23 mouse cellular contexts compared by ENCODE assay signal in the genomic region with DNA sequence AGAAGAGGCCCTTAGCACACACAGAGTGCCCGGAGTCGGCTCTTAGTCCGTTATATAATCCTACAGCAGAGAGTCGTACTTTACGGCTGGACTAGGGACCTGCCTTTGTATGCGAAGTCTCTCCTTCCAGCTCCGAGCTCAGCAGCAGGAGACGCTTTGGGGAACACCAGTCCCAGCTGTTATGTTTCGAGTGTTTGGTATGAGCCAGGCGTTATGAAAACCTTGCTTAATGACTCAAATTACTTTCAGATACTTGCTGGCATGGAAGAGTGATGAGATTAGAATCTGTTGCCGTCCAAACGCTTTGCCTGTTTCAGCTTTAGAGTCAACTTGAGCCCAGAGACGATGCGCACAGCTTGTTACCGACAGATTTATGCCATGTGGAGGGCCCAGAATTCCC.
DNase-seq lines count a peak whose midpoint lies in the region; ATAC-seq lines count a peak whose summit lies in the region.
"Had no signal": no experiment of that assay in that cellular context is flagged by ENCODE, and none has a peak within 500 bp of the region (broad histone marks: within the 10 kb centered on the region; RNA-seq: fewer than 3 reads in every experiment).

No protein-coding gene starts in this region.

- H3K4me2 ChIP-seq in embryonic facial prominence, embryonic 11.5 days (ENCODE audit: low read depth, low read length), result no peak overlapping the region
- no peak overlapping the region for H3K4me2 ChIP-seq in embryonic facial prominence, embryonic 14.5 days (ENCODE audit: low read depth, low read length)
- H3K4me2 ChIP-seq in midbrain, embryonic 16.5 days (ENCODE audit: low read length), result no peak overlapping the region
- H3K4me2 ChIP-seq: embryonic facial prominence, embryonic 15.5 days; forebrain, embryonic 15.5 days; heart, embryonic 15.5 days; hindbrain, embryonic 13.5 days had no signal

- no peaks in the 10 kb centered on the region for H3K36me3 ChIP-seq in embryonic facial prominence, embryonic 11.5 days (replicated peaks; ENCODE audit: control insufficient read depth, insufficient read depth, low read depth, low read length)
- H3K36me3 ChIP-seq in embryonic facial prominence, embryonic 14.5 days (ENCODE audit: control insufficient read depth, insufficient read depth, low read length), result no peaks in the 10 kb centered on the region
- H3K36me3 ChIP-seq in midbrain, embryonic 16.5 days (ENCODE audit: control insufficient read depth, insufficient read depth, low read length), result no peaks in the 10 kb centered on the region
- H3K36me3 ChIP-seq: embryonic facial prominence, embryonic 15.5 days; forebrain, embryonic 10.5 days; forebrain, embryonic 15.5 days; heart, embryonic 10.5 days; heart, embryonic 15.5 days; hindbrain, embryonic 13.5 days had no signal

- peak; percentile 2 for DNase-seq in kidney, adult 9 months
- no peak for DNase-seq in kidney, adult 11 months
- peak; percentile 33 for DNase-seq in embryonic facial prominence, embryonic 11.5 days (ENCODE audit: low spot score)
- peak; percentile 83 for DNase-seq in embryonic facial prominence, embryonic 14.5 days (ENCODE audit: low spot score)
- peak; percentile 58 for DNase-seq in skeletal muscle tissue, adult 2 months (ENCODE audit: low read depth, low spot score)
- DNase-seq in left cerebral cortex, adult 9 months (ENCODE audit: low spot score in 2 of 2), result no peak
- DNase-seq: adrenal gland, postnatal 14 days; cerebellum, adult 2 months; cerebellum, postnatal 10 days; gastrocnemius, postnatal 36 days; heart, adult 11 months; heart, postnatal 14 days had no signal

- 45% methylated on average over 15 of the region's 15 CpGs for WGBS in embryonic facial prominence, embryonic 11.5 days
- WGBS in embryonic facial prominence, embryonic 14.5 days, result 26% methylated on average over 15 of the region's 15 CpGs
- 71% methylated on average over 15 of the region's 15 CpGs for WGBS in midbrain, embryonic 16.5 days

- H3K9me3 ChIP-seq in embryonic facial prominence, embryonic 11.5 days (replicated peaks; ENCODE audit: control insufficient read depth, low read length), result no peaks in the 10 kb centered on the region
- no peaks in the 10 kb centered on the region for H3K9me3 ChIP-seq in embryonic facial prominence, embryonic 14.5 days (ENCODE audit: control insufficient read depth, low read length)
- no peaks in the 10 kb centered on the region for H3K9me3 ChIP-seq in midbrain, embryonic 16.5 days (replicated peaks; ENCODE audit: control insufficient read depth, low read length, poor library complexity, severe bottlenecking)
- H3K9me3 ChIP-seq: embryonic facial prominence, embryonic 15.5 days; forebrain, embryonic 10.5 days; forebrain, embryonic 15.5 days; heart, embryonic 10.5 days; heart, embryonic 15.5 days; hindbrain, embryonic 13.5 days had no signal

- no peak for ATAC-seq in embryonic facial prominence, embryonic 11.5 days (replicated peaks; ENCODE audit: insufficient number of reproducible peaks, low FRiP score, low TSS enrichment, low read depth)
- no peak for ATAC-seq in embryonic facial prominence, embryonic 14.5 days (ENCODE audit: low read depth)
- ATAC-seq in midbrain, embryonic 16.5 days, result no peak
- ATAC-seq: activated CD4-positive, CD25-positive, alpha-beta regulatory T cell, adult 4 months; forebrain, embryonic 15.5 days; hindbrain, postnatal 0 days; Patski had no signal

- no peaks in the 10 kb centered on the region for H3K27me3 ChIP-seq in embryonic facial prominence, embryonic 11.5 days (ENCODE audit: control insufficient read depth, insufficient read depth, low read length)
- H3K27me3 ChIP-seq in embryonic facial prominence, embryonic 14.5 days (replicated peaks; ENCODE audit: control insufficient read depth, insufficient read depth, low read length), result peaks cover 9% of the 10 kb centered on the region; the same call in 1 of the 2 replicates
- H3K27me3 ChIP-seq in midbrain, embryonic 16.5 days (ENCODE audit: control insufficient read depth, insufficient read depth, low read depth, low read length), result no peaks in the 10 kb centered on the region; the same call in 1 of the 2 replicates
- H3K27me3 ChIP-seq: Patski had no signal

- H3K4me3 ChIP-seq in embryonic facial prominence, embryonic 11.5 days (ENCODE audit: low read depth, low read length), result no peak overlapping the region
- H3K4me3 ChIP-seq in embryonic facial prominence, embryonic 14.5 days (ENCODE audit: low read depth, low read length), result no peak overlapping the region
- no peak overlapping the region for H3K4me3 ChIP-seq in midbrain, embryonic 16.5 days (ENCODE audit: low read depth, low read length)
- H3K4me3 ChIP-seq: embryonic facial prominence, embryonic 15.5 days; erythroblast, embryonic 14.5 days; forebrain, embryonic 10.5 days; forebrain, embryonic 15.5 days; heart, embryonic 10.5 days; heart, embryonic 15.5 days; hindbrain, embryonic 13.5 days had no signal

- no peak overlapping the region for H3K27ac ChIP-seq in embryonic facial prominence, embryonic 11.5 days (replicated peaks; ENCODE audit: low read depth, low read length)
- 0 out of 2 replicates have a peak overlapping the region, but pooled peaks have one; percentile 31 for H3K27ac ChIP-seq in embryonic facial prominence, embryonic 14.5 days (replicated peaks; ENCODE audit: low read depth, low read length)
- no peak overlapping the region for H3K27ac ChIP-seq in midbrain, embryonic 16.5 days (ENCODE audit: low read length)
- H3K27ac ChIP-seq: embryonic facial prominence, embryonic 15.5 days; forebrain, embryonic 15.5 days; heart, embryonic 10.5 days; heart, embryonic 15.5 days; hindbrain, embryonic 13.5 days; hindbrain, postnatal 0 days had no signal

- no peak overlapping the region for H3K9ac ChIP-seq in embryonic facial prominence, embryonic 11.5 days (replicated peaks; ENCODE audit: low read length)
- H3K9ac ChIP-seq in embryonic facial prominence, embryonic 14.5 days (ENCODE audit: low read depth, low read length), result no peak overlapping the region
- H3K9ac ChIP-seq in midbrain, embryonic 16.5 days (ENCODE audit: low read depth, low read length), result no peak overlapping the region
- H3K9ac ChIP-seq: embryonic facial prominence, embryonic 15.5 days; forebrain, embryonic 15.5 days; heart, embryonic 15.5 days; hindbrain, embryonic 13.5 days had no signal

- H3K4me1 ChIP-seq in embryonic facial prominence, embryonic 11.5 days (ENCODE audit: control insufficient read depth, insufficient read depth, low read length), result peaks cover 4% of the 10 kb centered on the region
- peaks cover 43% of the 10 kb centered on the region for H3K4me1 ChIP-seq in embryonic facial prominence, embryonic 14.5 days (ENCODE audit: control insufficient read depth, insufficient read depth, low read length)
- H3K4me1 ChIP-seq in midbrain, embryonic 16.5 days (ENCODE audit: control insufficient read depth, insufficient read depth, low read length), result peaks cover 11% of the 10 kb centered on the region

Comparison
In these comparisons a context has a peak if more than half of its experiments do, and no peak if none do; other contexts are left out.
1. DNase-seq: peak in kidney, adult 9 months (single experiment), embryonic facial prominence, embryonic 11.5 days (single experiment), embryonic facial prominence, embryonic 14.5 days (single experiment) and skeletal muscle tissue, adult 2 months (single experiment); none in kidney, adult 11 months (single experiment) and left cerebral cortex, adult 9 months (0 of 2).